Mouse (Mus musculus) layer of hippocampus, adult 18-20 months (tissue): ENCODE measurements around the gene Olfr131. TPM values are rescaled to one million over a fixed set of nuclear protein-coding genes. Genes with fewer than 3 reads are reported as not detected.
"Not testable (repeated sequence)": the region's sequence is repeated elsewhere in the genome, so short reads cannot be mapped to it uniquely, and the experiment has no call there.

ENCODE experiments used
- DNase-seq, 2 experiments: peaks; one replicate each; pipeline ENCODE4 v3.0.0; 2022; ENCODE audit warnings: low spot score in 2 of 2
- long read RNA-seq: library from polyadenylated mRNA; stranded (forward); transcript quantifications from one replicate; pipeline ENCODE4 v2.0.0, GENCODE M21; 2021
- total RNA-seq, 2 experiments: library from RNA; stranded (reverse); gene quantifications; 2 replicates each; pipeline ENCODE4 v1.2.3; 2021

Gene Olfr131
- total RNA-seq, result not detected
- long read RNA-seq, result 0 reads

GRCm38 (mm10) chr17:38088593-38088992 lies at the start of gene Olfr131:
Gene Olfr131 (minus strand): TSS chr17:38088693.
- no peak for DNase-seq

GRCm38 (mm10) chr17:38134426-38134825 lies 45.9 kb upstream of the Olfr131 start, which contains the start of gene Olfr132:
Gene Olfr132 (minus strand): TSS chr17:38134526.
- no peak for DNase-seq

GRCm38 (mm10) chr17:38125371-38125770 lies 36.9 kb upstream of the Olfr131 start:
- not testable (repeated sequence) for DNase-seq

- not testable (repeated sequence) for DNase-seq
These were observed 35.7 kb upstream of the Olfr131 start for GRCm38 (mm10) chr17:38124199-38124598.

GRCm38 (mm10) chr17:38082364-38082763 lies 6.1 kb downstream of the Olfr131 start:
- no peak for DNase-seq

GRCm38 (mm10) chr17:38063621-38064020 lies 24.9 kb downstream of the Olfr131 start, which contains the start of gene Olfr130:
Gene Olfr130 (plus strand): TSS chr17:38063921.
- DNase-seq, result no peak

GRCm38 (mm10) chr17:38059979-38060378 lies 28.5 kb downstream of the Olfr131 start, which contains the start of gene Olfr129:
Gene Olfr129 (minus strand): TSS chr17:38060079.
- no peak for DNase-seq

Other genes starting within 250 kb of the Olfr131 start
- not detected for gene Olfr126, start 241.2 kb downstream of the Olfr131 start, total RNA-seq
- not detected for gene Olfr127, start 188.3 kb downstream of the Olfr131 start, total RNA-seq
- not detected for gene Olfr128, start 168.1 kb downstream of the Olfr131 start, total RNA-seq
- gene Olfr761, start 135.6 kb downstream of the Olfr131 start, total RNA-seq, result not detected
- not detected for gene Olfr129, start 28.6 kb downstream of the Olfr131 start, total RNA-seq
- not detected for gene Olfr130, start 24.8 kb downstream of the Olfr131 start, total RNA-seq
- not detected for gene Olfr132, start 45.8 kb upstream of the Olfr131 start, total RNA-seq
- not detected for gene Olfr133, start 56.6 kb upstream of the Olfr131 start, total RNA-seq
- not detected for gene Olfr134, start 82.7 kb upstream of the Olfr131 start, total RNA-seq
- gene Olfr135, start 115.6 kb upstream of the Olfr131 start, total RNA-seq, result not detected
- not detected for gene Olfr138, start 172.3 kb upstream of the Olfr131 start, total RNA-seq
- not detected for gene Olfr137, start 218.9 kb upstream of the Olfr131 start, total RNA-seq
- not detected for gene Olfr136, start 241.1 kb upstream of the Olfr131 start, total RNA-seq